Mouse (Mus musculus): ENCODE data around the gene Herc4. TPM values are rescaled to one million over a fixed set of nuclear protein-coding genes. Genes with fewer than 3 reads are reported as not detected.

The Herc4 gene
- total and polyA plus RNA-seq, 2 experiments from 2014 or later = 25.0 to 45.1 TPM

DNA sequence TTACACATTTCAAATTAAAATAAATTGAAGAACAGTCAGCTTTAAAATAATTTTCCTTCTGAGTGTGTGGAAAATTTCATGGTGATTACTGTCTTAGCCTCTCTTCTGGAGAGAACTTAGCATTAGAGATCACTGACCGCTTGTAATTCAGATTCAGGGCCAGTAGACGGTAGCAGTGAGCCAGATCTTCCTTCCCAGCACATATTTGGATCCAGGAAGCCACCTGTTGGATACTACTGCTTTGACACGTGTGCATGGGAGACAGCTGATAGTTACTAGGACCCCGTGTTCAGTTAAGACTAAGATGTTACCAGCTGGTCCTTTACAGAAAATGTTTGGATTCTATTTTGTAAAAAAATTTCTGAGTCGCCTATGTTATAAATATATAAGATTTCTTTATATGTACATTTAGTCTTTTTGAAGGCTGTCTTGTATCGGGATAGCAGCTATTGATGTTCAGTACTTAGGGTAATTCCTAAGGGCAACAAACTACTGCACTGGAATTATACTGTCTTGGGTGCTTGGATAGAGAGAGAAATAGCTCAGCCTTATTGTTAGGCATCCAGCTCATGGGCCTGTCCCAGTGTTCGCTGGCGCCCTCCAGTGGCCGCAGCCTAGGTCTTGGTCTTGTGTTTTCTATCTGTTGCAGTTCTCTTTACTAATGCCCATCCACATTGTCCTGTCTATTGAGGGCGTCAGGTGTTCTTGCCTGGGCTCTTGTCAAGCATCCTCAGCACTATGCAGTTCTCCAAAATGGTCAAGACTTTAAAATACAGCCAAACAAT lies 65.2 kb downstream of the Herc4 start:
- 35% methylated on average over 10 of the region's 10 CpGs for WGBS
- ATAC-seq (ENCODE audit: insufficient read depth, low read depth) = peak; percentile 85
- H3K27me3 ChIP-seq (ENCODE audit: control insufficient read depth, insufficient read depth, low read length) = no peaks in the 10 kb centered on the region
- H3K27ac ChIP-seq (ENCODE audit: low read depth) = no peak overlapping the region
- peak; percentile 73 for DNase-seq (ENCODE audit: low spot score)
- H3K9ac ChIP-seq (replicated peaks; ENCODE audit: low read depth, low read length) = no peak overlapping the region
- no peak overlapping the region for H3K4me3 ChIP-seq (ENCODE audit: low read depth, low read length)
- H3K4me1 ChIP-seq (ENCODE audit: control insufficient read depth, insufficient read depth) = no peaks in the 10 kb centered on the region
- peaks cover 71% of the 10 kb centered on the region for H3K36me3 ChIP-seq (replicated peaks; ENCODE audit: control insufficient read depth, insufficient read depth, low read length)
- peak; percentile 82 for TF ChIP-seq CTCF (IDR thresholded peaks at IDR 0.05; ENCODE audit: low read depth)
- TF ChIP-seq EP300 (IDR thresholded peaks at IDR 0.05; ENCODE audit: low read depth) = no peak
- 0 out of 2 replicates have a peak, but pooled peaks cover 4% of the 10 kb centered on the region for H3K9me3 ChIP-seq (replicated peaks; ENCODE audit: control insufficient read depth, low read length)
- H3K4me2 ChIP-seq (ENCODE audit: low read depth, low read length) = no peak overlapping the region

DNA sequence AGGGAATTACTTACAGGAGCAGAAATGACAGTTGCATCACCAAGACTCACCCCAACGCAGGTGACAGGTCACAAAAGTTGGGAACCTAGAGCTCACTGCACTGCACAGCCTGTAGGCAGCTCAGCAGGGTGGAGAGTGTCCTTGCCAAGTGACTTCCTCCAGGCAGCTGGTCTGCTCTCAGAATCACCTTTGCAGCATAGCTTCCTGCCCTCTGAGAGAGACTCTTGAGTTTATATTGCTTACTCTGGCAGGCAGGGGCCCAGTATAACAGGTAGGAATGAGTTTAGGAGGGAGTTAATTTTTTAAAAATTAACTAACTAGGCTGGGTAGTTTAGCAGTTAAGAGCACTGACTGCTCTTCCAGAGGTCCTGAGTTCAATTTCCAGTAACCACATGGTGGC lies 70.1 kb downstream of the Herc4 start:
- DNase-seq (ENCODE audit: low spot score) = no peak
- no peaks in the 10 kb centered on the region for H3K9me3 ChIP-seq (replicated peaks; ENCODE audit: control insufficient read depth, low read length)
- H3K27ac ChIP-seq (ENCODE audit: low read depth) = no peak overlapping the region
- peaks cover 81% of the 10 kb centered on the region for H3K36me3 ChIP-seq (replicated peaks; ENCODE audit: control insufficient read depth, insufficient read depth, low read length)
- no peak overlapping the region for H3K4me2 ChIP-seq (ENCODE audit: low read depth, low read length)
- H3K27me3 ChIP-seq (ENCODE audit: control insufficient read depth, insufficient read depth, low read length) = no peaks in the 10 kb centered on the region
- TF ChIP-seq EP300 (IDR thresholded peaks at IDR 0.05; ENCODE audit: low read depth) (no peak), CTCF (IDR thresholded peaks at IDR 0.05; ENCODE audit: low read depth) (no peak)
- H3K9ac ChIP-seq (replicated peaks; ENCODE audit: low read depth, low read length) = no peak overlapping the region
- 83% methylated on average over 1 of the region's 1 CpGs for WGBS
- no peak for ATAC-seq (ENCODE audit: insufficient read depth, low read depth)
- no peaks in the 10 kb centered on the region for H3K4me1 ChIP-seq (ENCODE audit: control insufficient read depth, insufficient read depth)
- H3K4me3 ChIP-seq (ENCODE audit: low read depth, low read length) = no peak overlapping the region

DNA sequence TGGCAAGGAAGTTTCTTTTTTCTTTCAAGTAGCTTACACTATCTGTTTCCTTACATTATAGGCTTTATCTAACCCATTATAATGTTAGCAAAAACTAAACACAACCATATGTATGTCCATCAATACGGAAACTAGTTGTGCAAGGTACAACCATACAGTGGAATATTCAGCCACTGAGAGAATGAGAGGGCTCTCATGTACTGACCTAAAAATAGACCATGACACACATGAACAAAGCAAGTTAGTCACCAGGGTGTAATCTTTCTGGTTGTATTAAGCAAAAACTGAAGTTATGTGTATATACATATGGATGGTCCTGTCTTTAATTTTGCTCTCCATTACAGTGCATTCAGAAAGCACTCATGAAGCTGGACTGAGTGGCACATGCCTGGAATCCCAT lies 83.5 kb downstream of the Herc4 start:
- Histone ChIP-seq H3K36me3 (replicated peaks; ENCODE audit: control insufficient read depth, insufficient read depth, low read length) (peaks cover 71% of the 10 kb centered on the region), H3K27me3 (ENCODE audit: control insufficient read depth, insufficient read depth, low read length) (no peaks in the 10 kb centered on the region), H3K9ac (replicated peaks; ENCODE audit: low read depth, low read length) (no peak overlapping the region), H3K4me3 (ENCODE audit: low read depth, low read length) (no peak overlapping the region), H3K4me2 (ENCODE audit: low read depth, low read length) (no peak overlapping the region), H3K27ac (ENCODE audit: low read depth) (no peak overlapping the region), H3K4me1 (ENCODE audit: control insufficient read depth, insufficient read depth) (no peaks in the 10 kb centered on the region), H3K9me3 (replicated peaks; ENCODE audit: control insufficient read depth, low read length) (no peaks in the 10 kb centered on the region)
- ATAC-seq (ENCODE audit: insufficient read depth, low read depth) (peak; percentile 75), DNase-seq (ENCODE audit: low spot score) (peak; percentile 41)
- 39% methylated on average over 1 of the region's 1 CpGs for WGBS
- no peak for TF ChIP-seq EP300 (IDR thresholded peaks at IDR 0.05; ENCODE audit: low read depth)
- TF ChIP-seq CTCF (IDR thresholded peaks at IDR 0.05; ENCODE audit: low read depth) = no peak

DNA sequence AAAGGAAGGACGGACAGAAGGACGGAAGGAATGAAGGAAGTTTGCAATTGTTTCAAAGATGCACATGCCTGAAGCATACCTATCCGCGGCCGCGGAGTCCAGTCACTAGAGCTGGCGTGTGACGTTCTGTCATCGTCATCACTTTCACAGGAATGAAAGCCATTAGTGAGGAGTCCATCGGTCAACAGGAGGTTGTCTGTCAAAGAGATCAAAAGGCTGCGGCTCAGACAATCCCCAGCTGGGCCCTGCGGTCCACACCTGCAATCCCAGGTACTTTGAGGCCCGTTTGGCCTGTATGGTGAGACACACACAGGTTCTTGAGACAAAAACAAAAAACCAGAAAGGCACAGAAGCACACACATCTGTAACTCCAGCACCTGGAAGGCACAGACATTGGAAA lies 93.3 kb downstream of the Herc4 start:
- H3K27ac ChIP-seq (ENCODE audit: low read depth) = no peak overlapping the region
- H3K36me3 ChIP-seq (replicated peaks; ENCODE audit: control insufficient read depth, insufficient read depth, low read length) = peaks cover 24% of the 10 kb centered on the region
- peak overlapping the region; percentile 51 for H3K9ac ChIP-seq (replicated peaks; ENCODE audit: low read depth, low read length)
- TF ChIP-seq EP300 (IDR thresholded peaks at IDR 0.05; ENCODE audit: low read depth) = no peak
- no peak for TF ChIP-seq CTCF (IDR thresholded peaks at IDR 0.05; ENCODE audit: low read depth)
- no peaks in the 10 kb centered on the region for H3K9me3 ChIP-seq (replicated peaks; ENCODE audit: control insufficient read depth, low read length)
- DNase-seq (ENCODE audit: low spot score) = no peak
- no peaks in the 10 kb centered on the region for H3K27me3 ChIP-seq (ENCODE audit: control insufficient read depth, insufficient read depth, low read length)
- H3K4me3 ChIP-seq (ENCODE audit: low read depth, low read length) = peak overlapping the region; percentile 77
- no peak for ATAC-seq (ENCODE audit: insufficient read depth, low read depth)
- peaks cover 9% of the 10 kb centered on the region for H3K4me1 ChIP-seq (ENCODE audit: control insufficient read depth, insufficient read depth)
- peak overlapping the region; percentile 79 for H3K4me2 ChIP-seq (ENCODE audit: low read depth, low read length)
- WGBS = 60% methylated on average over 13 of the region's 13 CpGs

DNA sequence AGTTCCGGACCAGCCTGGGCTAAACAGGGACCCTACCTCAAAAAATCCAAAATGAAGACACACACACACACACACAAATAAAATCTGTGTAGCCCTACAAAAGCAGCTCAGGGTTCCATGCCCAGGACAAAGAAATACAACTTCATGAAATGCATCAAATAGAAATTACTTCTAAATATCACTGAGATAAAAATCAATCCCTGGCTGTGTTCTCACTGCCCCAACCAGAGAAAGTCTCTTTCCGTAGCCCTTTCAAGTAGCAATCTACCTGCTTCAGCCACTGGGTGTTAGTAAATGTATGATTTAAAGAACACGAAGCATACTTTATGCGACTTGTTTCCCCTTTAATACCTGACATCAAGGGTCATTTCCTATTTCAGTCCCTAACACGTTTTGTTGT lies 93.7 kb downstream of the Herc4 start:
- TF ChIP-seq EP300 (IDR thresholded peaks at IDR 0.05; ENCODE audit: low read depth) = no peak
- TF ChIP-seq CTCF (IDR thresholded peaks at IDR 0.05; ENCODE audit: low read depth) = no peak
- WGBS = 22% methylated on average over 5 of the region's 5 CpGs
- Histone ChIP-seq H3K4me1 (ENCODE audit: control insufficient read depth, insufficient read depth) (peaks cover 9% of the 10 kb centered on the region), H3K4me2 (ENCODE audit: low read depth, low read length) (peak overlapping the region; percentile 79), H3K9ac (replicated peaks; ENCODE audit: low read depth, low read length) (peak overlapping the region; percentile 51), H3K9me3 (replicated peaks; ENCODE audit: control insufficient read depth, low read length) (no peaks in the 10 kb centered on the region), H3K27ac (ENCODE audit: low read depth) (no peak overlapping the region), H3K36me3 (replicated peaks; ENCODE audit: control insufficient read depth, insufficient read depth, low read length) (peaks cover 23% of the 10 kb centered on the region), H3K4me3 (ENCODE audit: low read depth, low read length) (peak overlapping the region; percentile 77), H3K27me3 (ENCODE audit: control insufficient read depth, insufficient read depth, low read length) (no peaks in the 10 kb centered on the region)
- DNase-seq (ENCODE audit: low spot score) (no peak), ATAC-seq (ENCODE audit: insufficient read depth, low read depth) (no peak)
